Mouse (Mus musculus) gastrocnemius, postnatal 36 days (tissue): ENCODE measurements at regions not wholly inside any gene's neighbourhood (a gene's known extent, or its start where the extent isn't known, plus 50 kb on each side); places are given as distances from the start of the nearest gene placed in this dataset.
A peak's percentile ranks its signal among the peaks of the same experiment; 100 is the strongest.

Experiments
- DNase-seq, 2 experiments: peaks; one replicate each; pipeline ENCODE4 v3.0.0; 2022
- intact Hi-C: fragments of 180-260 bp; cut with DNase I; formaldehyde crosslinking; loops from one replicate; pipeline ENCODE4 v1.15.1; 2025

GRCm38 (mm10) chr16:39273490-39273889 is 381.0 kb downstream of the Igsf11 start:
- no peak for DNase-seq
- intact Hi-C loops = no loop called here

GRCm38 (mm10) chr16:39284484-39284883 is 392.0 kb downstream of the Igsf11 start:
- intact Hi-C loops = no loop called here
- DNase-seq = no peak

- intact Hi-C loops = no loop called here
- no peak for DNase-seq
Observed at GRCm38 (mm10) chr16:39285028-39285744, 392.7 kb downstream of the Igsf11 start.

GRCm38 (mm10) chr16:39286797-39287565 is 394.5 kb downstream of the Igsf11 start:
- intact Hi-C loops = no loop called here
- DNase-seq = no peak

- no peak for DNase-seq
- intact Hi-C loops = no loop called here
Observed at GRCm38 (mm10) chr16:39298856-39299255, 406.4 kb downstream of the Igsf11 start.

- intact Hi-C loops = no loop called here
- no peak for DNase-seq
Observed at GRCm38 (mm10) chr16:39302902-39303361, 410.5 kb downstream of the Igsf11 start.

GRCm38 (mm10) chr16:39303371-39303770 is 410.9 kb downstream of the Igsf11 start:
- intact Hi-C loops = no loop called here
- DNase-seq = no peak

GRCm38 (mm10) chr16:39307951-39308350 is 415.5 kb downstream of the Igsf11 start:
- DNase-seq = no peak
- intact Hi-C loops = no loop called here

GRCm38 (mm10) chr16:39316752-39317594 is 424.5 kb downstream of the Igsf11 start:
- intact Hi-C loops = no loop called here

GRCm38 (mm10) chr16:39325627-39326026 is 433.2 kb downstream of the Igsf11 start:
- intact Hi-C loops = no loop called here
- DNase-seq = no peak

More at GRCm38 (mm10) chr16:39316752-39317594, 424.5 kb downstream of the Igsf11 start:
- DNase-seq = peak in 1 of 2 experiments; percentile 6

- DNase-seq = no peak
- intact Hi-C loops = no loop called here
Observed at GRCm38 (mm10) chr16:39363657-39364056, 471.2 kb downstream of the Igsf11 start.

- no peak for DNase-seq
- intact Hi-C loops = no loop called here
Observed at GRCm38 (mm10) chr16:39368276-39368675, 475.8 kb downstream of the Igsf11 start.

GRCm38 (mm10) chr16:39374616-39375015 is 482.1 kb downstream of the Igsf11 start:
- no peak for DNase-seq
- intact Hi-C loops = no loop called here

GRCm38 (mm10) chr16:39379959-39380358 is 487.5 kb downstream of the Igsf11 start:
- DNase-seq = no peak

GRCm38 (mm10) chr16:39389943-39390342 is 497.5 kb downstream of the Igsf11 start:
- intact Hi-C loops = no loop called here
- no peak for DNase-seq

More at GRCm38 (mm10) chr16:39379959-39380358, 487.5 kb downstream of the Igsf11 start:
- intact Hi-C loops = no loop called here

- no peak for DNase-seq
- intact Hi-C loops = no loop called here
Observed at GRCm38 (mm10) chr16:39390626-39391025, 498.2 kb downstream of the Igsf11 start.

- intact Hi-C loops = no loop called here
- no peak for DNase-seq
Observed at GRCm38 (mm10) chr16:39402101-39402749, 509.8 kb downstream of the Igsf11 start.

GRCm38 (mm10) chr16:39431581-39431980 is 539.1 kb downstream of the Igsf11 start:
- DNase-seq = no peak
- intact Hi-C loops = no loop called here

- intact Hi-C loops = no loop called here
- no peak for DNase-seq
Observed at GRCm38 (mm10) chr16:39445740-39446139, 538.4 kb upstream of the Lsamp start.

- intact Hi-C loops = no loop called here
- DNase-seq = no peak
Observed at GRCm38 (mm10) chr16:39453400-39454138, 530.6 kb upstream of the Lsamp start.
